Mouse (Mus musculus) myocyte (in vitro differentiated cells): ENCODE data around the gene BC030867. TPM values are rescaled to one million over a fixed set of nuclear protein-coding genes. Genes with fewer than 3 reads are reported as not detected.

Experiments
- H3K27me3 ChIP-seq: one replicate; pipeline ENCODE4 v1.6.1; 2011; ENCODE audit not compliant: control insufficient read depth, insufficient read depth, insufficient read length
- H3K36me3 ChIP-seq: one replicate; pipeline ENCODE4 v1.6.1; 2011; ENCODE audit not compliant: control insufficient read depth, insufficient read depth
- H3K4me2 ChIP-seq: one replicate; pipeline ENCODE4 v1.6.1; 2011; ENCODE audit warnings: low read depth, control low read depth
- H3K4me3 ChIP-seq: one replicate; pipeline ENCODE4 v1.5.1; 2011; ENCODE audit warnings: mild to moderate bottlenecking, control low read depth, moderate library complexity
- H3K79me2 ChIP-seq: one replicate; pipeline ENCODE4 v1.6.1; 2011; ENCODE audit not compliant: control insufficient read depth, insufficient read depth
- H3ac ChIP-seq: one replicate; pipeline ENCODE4 v1.6.1; 2011; ENCODE audit not compliant: control insufficient read depth, insufficient read length
- CEBPB ChIP-seq: IDR thresholded peaks from 2 replicates; pipeline ENCODE4 v1.6.1; 2011; ENCODE audit warnings: mild to moderate bottlenecking, moderate library complexity; ENCODE audit not compliant: poor library complexity, insufficient read depth, severe bottlenecking
- E2F4 ChIP-seq: IDR thresholded peaks from one replicate; pipeline ENCODE4 v1.6.1; 2011; ENCODE audit warnings: mild to moderate bottlenecking, control low read depth, moderate library complexity; ENCODE audit not compliant: insufficient read depth
- MAX ChIP-seq: IDR thresholded peaks from one replicate; pipeline ENCODE4 v1.6.1; 2011; ENCODE audit warnings: low read depth, mild to moderate bottlenecking, control low read depth
- MYOD1 ChIP-seq, 3 experiments: IDR thresholded peaks; one replicate each; pipeline ENCODE4 v1.6.1; 2011; ENCODE audit warnings: control low read depth in 2 of 3, low read depth in 2 of 3, mild to moderate bottlenecking in 2 of 3, moderate library complexity in 1 of 3; ENCODE audit not compliant: insufficient read length in 2 of 3, control insufficient read depth in 1 of 3
- MYOG ChIP-seq, 3 experiments: IDR thresholded peaks; one replicate each; pipeline ENCODE4 v1.6.1; 2011; ENCODE audit warnings: control low read depth in 2 of 3, low read depth in 2 of 3, mild to moderate bottlenecking in 2 of 3; ENCODE audit not compliant: insufficient read length in 2 of 3, control insufficient read depth in 1 of 3, insufficient read depth in 1 of 3
- POLR2A ChIP-seq: IDR thresholded peaks from one replicate; pipeline ENCODE4 v1.6.1; 2011; ENCODE audit warnings: low read depth, mild to moderate bottlenecking, control low read depth, moderate library complexity; ENCODE audit not compliant: insufficient read length
- POLR2AphosphoS2 ChIP-seq: IDR thresholded peaks from one replicate; pipeline ENCODE4 v1.6.1; 2011; ENCODE audit warnings: low read depth, control low read depth; ENCODE audit not compliant: insufficient read length
- REST ChIP-seq: IDR thresholded peaks from one replicate; pipeline ENCODE4 v1.6.1; 2011; ENCODE audit warnings: mild to moderate bottlenecking, control low read depth, moderate library complexity; ENCODE audit not compliant: insufficient read depth, insufficient read length
- SRF ChIP-seq: IDR thresholded peaks from one replicate; pipeline ENCODE4 v1.6.1; 2011; ENCODE audit warnings: low read depth; ENCODE audit not compliant: control insufficient read depth, insufficient read length
- TCF12 ChIP-seq: IDR thresholded peaks from one replicate; pipeline ENCODE4 v1.6.1; 2011; ENCODE audit warnings: mild to moderate bottlenecking, control low read depth; ENCODE audit not compliant: poor library complexity, insufficient read depth, severe bottlenecking
- TCF3 ChIP-seq: IDR thresholded peaks from one replicate; pipeline ENCODE4 v1.6.1; 2011; ENCODE audit warnings: low read depth, control low read depth; ENCODE audit not compliant: insufficient read length
- USF1 ChIP-seq: IDR thresholded peaks from one replicate; pipeline ENCODE4 v1.6.1; 2011; ENCODE audit warnings: low read depth, mild to moderate bottlenecking, control low read depth, moderate library complexity
- polyA plus RNA-seq: library from polyadenylated mRNA; unstranded; fragments of >200 nt; fragmentation: generic; extraction: Trizol; gene quantifications from one replicate; pipeline ENCODE4 v1.2.1, GENCODE M21; 2012; ENCODE audit warnings: missing spikeins

The BC030867 gene
- polyA plus RNA-seq, 1 experiment: 4.4 TPM

DNA sequence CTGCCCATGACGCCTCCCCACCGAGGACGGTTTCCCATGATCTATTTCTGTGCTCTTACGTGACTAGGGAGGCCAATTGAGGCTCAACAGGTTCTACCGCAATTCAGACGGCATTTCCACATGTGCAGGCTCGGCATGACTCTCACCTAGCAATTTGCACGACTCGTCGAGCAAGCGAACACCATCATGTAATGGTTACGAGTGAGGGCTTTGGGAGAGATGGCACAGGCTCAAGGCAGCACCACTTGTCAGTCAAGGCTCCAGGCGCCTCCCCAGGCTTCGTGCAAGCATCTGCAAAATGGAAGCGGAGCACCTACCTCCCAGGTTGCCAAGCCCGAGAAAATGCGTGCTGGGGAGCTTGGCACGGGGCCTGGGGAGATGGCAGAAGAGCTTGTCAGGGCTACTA, 36.7 kb upstream of the BC030867 start:
- TF ChIP-seq E2F4: no peak
- no peak for TF ChIP-seq CEBPB
- no peak for TF ChIP-seq REST
- no peak for TF ChIP-seq POLR2A
- no peak for TF ChIP-seq TCF3
- TF ChIP-seq MYOD1 (IDR thresholded peaks at IDR 0.05; ENCODE audit: control insufficient read depth in 1 of 3, insufficient read length in 2 of 3, low read depth in 2 of 3): no peak
- TF ChIP-seq MAX: no peak
- TF ChIP-seq TCF12: no peak
- TF ChIP-seq SRF: no peak
- TF ChIP-seq POLR2AphosphoS2: no peak
- TF ChIP-seq MYOG (IDR thresholded peaks at IDR 0.05; ENCODE audit: control insufficient read depth in 1 of 3, insufficient read depth in 1 of 3, insufficient read length in 2 of 3, low read depth in 2 of 3): no peak
- no peak for TF ChIP-seq USF1
- Histone ChIP-seq H3K4me3 (no peak overlapping the region), H3ac (no peak overlapping the region), H3K27me3 (no peaks in the 10 kb centered on the region), H3K79me2 (peaks cover 68% of the 10 kb centered on the region), H3K36me3 (no peaks in the 10 kb centered on the region), H3K4me2 (no peak overlapping the region)

DNA sequence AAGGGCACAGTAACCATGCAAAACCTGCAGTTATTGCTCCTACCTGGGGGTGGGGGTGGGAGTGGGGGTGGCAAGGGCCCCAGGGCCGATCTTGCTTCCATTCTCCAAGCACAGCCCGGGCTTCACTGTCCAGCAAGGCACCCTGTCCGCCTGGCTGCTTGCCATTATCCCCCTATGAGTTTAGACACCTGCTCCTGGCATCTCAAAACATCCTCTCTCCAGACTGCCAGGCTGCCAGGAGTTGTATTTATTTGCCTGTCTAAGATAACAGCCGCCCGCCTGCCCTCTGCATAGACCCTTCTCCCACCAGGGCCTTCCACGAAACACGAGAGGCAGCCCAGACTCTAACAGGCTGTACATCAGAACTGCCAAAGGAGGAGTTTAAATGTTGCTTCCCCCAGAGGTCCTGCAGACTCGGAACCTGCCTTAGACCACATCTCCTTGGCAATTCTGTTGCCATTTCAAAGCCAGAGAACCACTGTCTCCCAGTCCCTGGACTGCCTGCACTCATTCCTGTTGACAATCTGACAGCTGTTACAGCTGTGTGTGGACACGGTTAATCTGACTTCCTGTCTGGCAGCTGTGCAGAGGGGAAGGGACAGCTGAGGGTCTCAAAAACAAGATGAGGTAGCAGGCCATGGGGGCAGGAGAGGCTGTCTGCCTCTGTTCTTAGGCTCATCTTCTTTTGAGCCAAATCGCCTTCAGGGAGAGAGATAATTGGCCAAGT, 34.1 kb upstream of the BC030867 start:
- peaks cover 71% of the 10 kb centered on the region for H3K79me2 ChIP-seq
- H3K27me3 ChIP-seq: no peaks in the 10 kb centered on the region
- no peaks in the 10 kb centered on the region for H3K36me3 ChIP-seq
- TF ChIP-seq MAX (no peak), CEBPB (no peak), TCF12 (no peak), POLR2A (no peak), MYOG (IDR thresholded peaks at IDR 0.05; ENCODE audit: control insufficient read depth in 1 of 3, insufficient read depth in 1 of 3, insufficient read length in 2 of 3, low read depth in 2 of 3) (peak in 2 of 3 experiments; percentile 33 to 60), SRF (no peak), POLR2AphosphoS2 (no peak), E2F4 (no peak), USF1 (no peak), REST (no peak), MYOD1 (IDR thresholded peaks at IDR 0.05; ENCODE audit: control insufficient read depth in 1 of 3, insufficient read length in 2 of 3, low read depth in 2 of 3) (peak in 2 of 3 experiments; percentile 71 to 92), TCF3 (peak; percentile 26)
- no peak overlapping the region for H3ac ChIP-seq
- H3K4me3 ChIP-seq: no peak overlapping the region
- H3K4me2 ChIP-seq: peak overlapping the region; percentile 97

DNA sequence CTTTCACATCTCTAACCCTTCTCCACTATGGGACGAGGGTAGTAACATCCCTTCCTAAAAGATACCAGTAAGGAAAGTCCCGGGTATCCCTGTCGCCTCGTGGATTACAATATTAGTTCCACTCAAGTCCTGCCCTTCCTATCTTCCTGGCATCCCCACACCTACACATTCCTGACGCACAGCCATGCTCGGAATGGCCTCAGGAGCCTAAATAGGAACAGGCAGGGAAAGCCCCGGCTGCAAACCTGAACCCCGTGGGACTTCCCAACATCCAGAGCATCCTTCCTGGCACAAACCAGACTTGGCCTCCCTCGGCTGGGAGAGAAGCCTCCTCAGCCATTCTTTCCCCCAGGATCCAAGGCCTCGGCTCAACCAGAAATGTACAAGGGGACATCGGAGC, 33.2 kb upstream of the BC030867 start:
- H3K4me3 ChIP-seq: peak overlapping the region; percentile 29

DNA sequence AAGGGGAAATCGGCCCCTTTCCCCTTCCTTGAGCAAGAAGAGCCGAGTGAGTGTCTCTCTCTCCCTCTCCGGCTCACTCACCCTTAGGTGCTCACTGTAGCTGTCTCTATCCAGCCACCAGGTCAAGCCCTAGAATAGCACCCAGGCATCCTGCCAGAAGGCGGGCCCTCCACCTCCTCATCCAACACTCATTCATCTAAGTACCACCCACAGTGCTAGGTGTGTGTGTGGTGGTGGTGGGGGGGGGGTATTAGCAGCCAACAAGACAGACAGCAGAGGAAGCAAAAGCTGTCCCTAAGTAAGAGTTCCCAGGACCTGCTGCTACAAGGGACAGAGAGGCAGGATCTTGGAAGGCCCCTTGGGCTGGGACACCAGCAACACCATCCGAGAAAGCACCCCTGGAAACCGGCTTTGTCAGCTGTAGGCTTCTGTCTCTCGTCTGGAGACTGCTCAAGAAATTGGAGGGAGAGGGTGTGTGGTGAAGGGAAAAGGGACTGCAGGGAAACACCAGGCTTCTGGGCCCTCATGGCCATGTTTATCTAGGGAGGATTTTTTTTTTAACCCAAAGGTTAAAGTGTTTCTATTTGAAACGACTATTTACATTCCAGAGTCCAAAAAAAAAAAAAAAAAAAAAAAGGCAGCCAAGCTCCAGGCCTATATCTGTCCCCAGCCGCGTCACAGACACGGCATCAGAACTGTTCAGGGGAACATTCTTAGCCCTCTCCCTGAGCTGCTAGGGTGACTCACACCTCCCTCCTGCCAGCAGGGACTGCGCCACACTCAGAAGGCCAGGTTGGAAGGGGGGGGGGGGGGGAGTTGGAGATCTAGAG, 32.4 kb upstream of the BC030867 start:
- H3K4me3 ChIP-seq: peak overlapping the region; percentile 29

More for the DNA sequence above, 33.2 kb upstream of the BC030867 start:
- Histone ChIP-seq H3K4me2 (peak overlapping the region; percentile 97), H3K79me2 (peaks cover 68% of the 10 kb centered on the region), H3K27me3 (no peaks in the 10 kb centered on the region), H3ac (no peak overlapping the region), H3K36me3 (no peaks in the 10 kb centered on the region)
- no peak for TF ChIP-seq MAX

DNA sequence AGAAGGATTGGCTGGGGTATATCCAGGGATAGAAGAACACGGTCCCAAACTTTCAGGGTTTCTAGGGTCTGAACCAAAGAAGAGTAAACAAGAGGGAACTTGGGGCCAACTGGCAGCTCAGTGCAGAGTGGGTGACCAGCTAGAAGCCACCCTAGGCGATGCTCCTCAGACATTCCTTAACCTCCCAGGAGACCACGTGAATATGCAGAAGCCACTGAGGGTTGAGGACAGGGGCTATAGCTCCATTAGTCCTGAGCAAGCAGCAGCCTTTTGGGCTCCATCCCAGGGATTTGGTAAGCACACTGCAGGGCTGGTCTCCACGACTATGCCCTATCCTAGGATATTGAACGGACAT, 31.8 kb upstream of the BC030867 start:
- Histone ChIP-seq H3K4me2 (peak overlapping the region; percentile 97), H3K4me3 (peak overlapping the region; percentile 29), H3K27me3 (no peaks in the 10 kb centered on the region), H3K36me3 (no peaks in the 10 kb centered on the region), H3K79me2 (peaks cover 57% of the 10 kb centered on the region), H3ac (no peak overlapping the region)
- TF ChIP-seq USF1 (no peak), MAX (no peak), MYOG (IDR thresholded peaks at IDR 0.05; ENCODE audit: control insufficient read depth in 1 of 3, insufficient read depth in 1 of 3, insufficient read length in 2 of 3, low read depth in 2 of 3) (no peak), POLR2AphosphoS2 (no peak), MYOD1 (IDR thresholded peaks at IDR 0.05; ENCODE audit: control insufficient read depth in 1 of 3, insufficient read length in 2 of 3, low read depth in 2 of 3) (no peak), POLR2A (no peak), CEBPB (no peak), TCF3 (no peak), SRF (no peak), REST (no peak), TCF12 (no peak), E2F4 (no peak)

More for the DNA sequence above, 32.4 kb upstream of the BC030867 start:
- Histone ChIP-seq H3K27me3 (no peaks in the 10 kb centered on the region), H3K4me2 (peak overlapping the region; percentile 97), H3K79me2 (peaks cover 63% of the 10 kb centered on the region), H3ac (no peak overlapping the region), H3K36me3 (no peaks in the 10 kb centered on the region)
- TF ChIP-seq POLR2AphosphoS2 (no peak), TCF3 (no peak), E2F4 (no peak), MYOD1 (IDR thresholded peaks at IDR 0.05; ENCODE audit: control insufficient read depth in 1 of 3, insufficient read length in 2 of 3, low read depth in 2 of 3) (peak in 1 of 3 experiments; percentile 11)
